Mouse (Mus musculus) midbrain, embryonic 12.5 days (tissue): Measurements from ENCODE around the gene A2ml1. TPM values are rescaled to one million over a fixed set of nuclear protein-coding genes. Genes with fewer than 3 reads are reported as not detected.

Experiments
- ATAC-seq: fragments of 200-750 bp; cut with Nextera tagmentation; 2 replicates; pipeline ENCODE4 v1.8.0; 2017; ENCODE audit warnings: low read depth, moderate TSS enrichment, moderate library complexity; ENCODE audit not compliant: low FRiP score
- H3K27ac ChIP-seq: fragments of 300-500 bp; sonication (generic); replicated peaks from 2 replicates; pipeline ENCODE4 v1.5.1; 2016; ENCODE audit warnings: mild to moderate bottlenecking
- H3K27me3 ChIP-seq: fragments of 300-500 bp; sonication (generic); 2 replicates; pipeline ENCODE4 v1.6.1; 2016; ENCODE audit warnings: mild to moderate bottlenecking
- H3K36me3 ChIP-seq: fragments of 300-500 bp; sonication (generic); 2 replicates; pipeline ENCODE4 v1.6.1; 2016
- H3K4me1 ChIP-seq: fragments of 300-500 bp; sonication (generic); 2 replicates; pipeline ENCODE4 v1.6.1; 2016
- H3K4me2 ChIP-seq: fragments of 300-500 bp; sonication (generic); replicated peaks from 2 replicates; pipeline ENCODE4 v1.6.1; 2016; ENCODE audit warnings: mild to moderate bottlenecking, moderate library complexity
- H3K4me3 ChIP-seq: fragments of 300-500 bp; sonication (generic); 2 replicates; pipeline ENCODE4 v1.5.1; 2016; ENCODE audit warnings: mild to moderate bottlenecking
- H3K9ac ChIP-seq: fragments of 300-500 bp; sonication (generic); replicated peaks from 2 replicates; pipeline ENCODE4 v1.6.1; 2016; ENCODE audit warnings: mild to moderate bottlenecking, moderate library complexity
- H3K9me3 ChIP-seq: fragments of 300-500 bp; sonication (generic); 2 replicates; pipeline ENCODE4 v1.6.1; 2016; ENCODE audit warnings: mild to moderate bottlenecking
- WGBS: fragments of 180-500 bp; shearing (Covaris S2); methylation state at CpG from one replicate; pipeline ENCODE4 v1.1.7; 2016; 5-methylcytosine and 5-hydroxymethylcytosine counted together
- polyA plus RNA-seq: library from polyadenylated mRNA; unstranded; fragments of >200 nt; fragmentation: Nextera tagmentation; extraction: Ambion mirVana; gene quantifications from 2 replicates; pipeline ENCODE4 v1.2.1, GENCODE M21; 2016

A2ml1 gene
- polyA plus RNA-seq, 1 experiment from 2014 or later = not detected

GRCm38 (mm10) chr6:128598256-128599047 lies 17.0 kb upstream of the A2ml1 start:
- Histone ChIP-seq H3K27me3 (no peaks in the 10 kb centered on the region), H3K4me2 (no peak overlapping the region), H3K36me3 (no peaks in the 10 kb centered on the region), H3K9ac (no peak overlapping the region), H3K27ac (no peak overlapping the region), H3K9me3 (no peaks in the 10 kb centered on the region), H3K4me1 (peaks cover 10% of the 10 kb centered on the region; the same call in 1 of the 2 replicates), H3K4me3 (no peak overlapping the region)
- 36% methylated on average over 2 of the region's 2 CpGs for WGBS
- no peak for ATAC-seq

GRCm38 (mm10) chr6:128597121-128597522 lies 15.7 kb upstream of the A2ml1 start:
- H3K4me3 ChIP-seq = no peak overlapping the region
- H3K4me1 ChIP-seq = peaks cover 5% of the 10 kb centered on the region; the same call in 1 of the 2 replicates
- no peak overlapping the region for H3K4me2 ChIP-seq
- no peak overlapping the region for H3K9ac ChIP-seq
- H3K36me3 ChIP-seq = no peaks in the 10 kb centered on the region
- no peaks in the 10 kb centered on the region for H3K27me3 ChIP-seq
- peak; percentile 74; the same call in 1 of the 2 replicates for ATAC-seq
- 39% methylated on average over 9 of the region's 9 CpGs for WGBS
- no peak overlapping the region for H3K27ac ChIP-seq
- H3K9me3 ChIP-seq = no peaks in the 10 kb centered on the region

GRCm38 (mm10) chr6:128594651-128595050 lies 13.2 kb upstream of the A2ml1 start:
- no peaks in the 10 kb centered on the region for H3K9me3 ChIP-seq
- no peak overlapping the region for H3K27ac ChIP-seq
- WGBS = 91% methylated on average over 9 of the region's 9 CpGs

DNA sequence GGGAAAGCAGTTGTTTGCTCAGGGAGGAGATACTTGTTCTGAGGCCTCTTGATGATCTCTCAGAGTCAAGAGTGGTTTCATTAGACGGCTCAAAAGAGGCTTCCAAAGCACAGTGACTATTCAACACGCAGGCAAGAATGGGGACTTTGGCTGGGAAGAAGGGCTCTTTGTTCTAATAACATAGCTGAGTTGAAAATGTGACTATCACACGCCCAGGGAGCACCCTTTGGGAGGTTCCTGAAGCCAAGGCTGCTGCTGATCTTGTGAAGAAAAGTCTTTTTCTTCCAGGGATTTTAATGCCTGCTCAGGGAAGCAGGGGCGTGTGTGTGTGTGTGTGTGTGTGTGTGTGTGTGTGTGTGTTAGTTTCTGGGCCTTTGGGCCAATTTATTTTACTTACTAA lies 8.0 kb upstream of the A2ml1 start:
- Histone ChIP-seq H3K4me2 (no peak overlapping the region), H3K27me3 (no peaks in the 10 kb centered on the region), H3K4me3 (no peak overlapping the region), H3K9me3 (no peaks in the 10 kb centered on the region), H3K27ac (no peak overlapping the region), H3K4me1 (no peaks in the 10 kb centered on the region), H3K36me3 (no peaks in the 10 kb centered on the region), H3K9ac (no peak overlapping the region)
- ATAC-seq = no peak
- 49% methylated on average over 4 of the region's 4 CpGs for WGBS

More at GRCm38 (mm10) chr6:128594651-128595050, 13.2 kb upstream of the A2ml1 start:
- H3K4me3 ChIP-seq = no peak overlapping the region
- no peaks in the 10 kb centered on the region for H3K36me3 ChIP-seq
- H3K4me1 ChIP-seq = peaks cover 3% of the 10 kb centered on the region; the same call in 1 of the 2 replicates
- no peak for ATAC-seq
- H3K4me2 ChIP-seq = no peak overlapping the region
- no peaks in the 10 kb centered on the region for H3K27me3 ChIP-seq
- H3K9ac ChIP-seq = no peak overlapping the region

- 91% methylated on average over 6 of the region's 6 CpGs for WGBS
- no peaks in the 10 kb centered on the region for H3K27me3 ChIP-seq
- ATAC-seq = no peak
- H3K27ac ChIP-seq = no peak overlapping the region
- H3K9me3 ChIP-seq = no peaks in the 10 kb centered on the region
- H3K4me2 ChIP-seq = no peak overlapping the region
- H3K4me3 ChIP-seq = no peak overlapping the region
- H3K9ac ChIP-seq = no peak overlapping the region
- H3K36me3 ChIP-seq = no peaks in the 10 kb centered on the region
- no peaks in the 10 kb centered on the region for H3K4me1 ChIP-seq
Measured at GRCm38 (mm10) chr6:128587619-128588018, 6.2 kb upstream of the A2ml1 start.

- Histone ChIP-seq H3K4me2 (no peak overlapping the region), H3K4me1 (no peaks in the 10 kb centered on the region), H3K27me3 (no peaks in the 10 kb centered on the region), H3K4me3 (no peak overlapping the region), H3K9me3 (no peaks in the 10 kb centered on the region), H3K27ac (no peak overlapping the region), H3K36me3 (no peaks in the 10 kb centered on the region), H3K9ac (no peak overlapping the region)
- 76% methylated on average over 11 of the region's 11 CpGs for WGBS
- ATAC-seq = no peak
Measured at GRCm38 (mm10) chr6:128585642-128586245, 4.3 kb upstream of the A2ml1 start.

DNA sequence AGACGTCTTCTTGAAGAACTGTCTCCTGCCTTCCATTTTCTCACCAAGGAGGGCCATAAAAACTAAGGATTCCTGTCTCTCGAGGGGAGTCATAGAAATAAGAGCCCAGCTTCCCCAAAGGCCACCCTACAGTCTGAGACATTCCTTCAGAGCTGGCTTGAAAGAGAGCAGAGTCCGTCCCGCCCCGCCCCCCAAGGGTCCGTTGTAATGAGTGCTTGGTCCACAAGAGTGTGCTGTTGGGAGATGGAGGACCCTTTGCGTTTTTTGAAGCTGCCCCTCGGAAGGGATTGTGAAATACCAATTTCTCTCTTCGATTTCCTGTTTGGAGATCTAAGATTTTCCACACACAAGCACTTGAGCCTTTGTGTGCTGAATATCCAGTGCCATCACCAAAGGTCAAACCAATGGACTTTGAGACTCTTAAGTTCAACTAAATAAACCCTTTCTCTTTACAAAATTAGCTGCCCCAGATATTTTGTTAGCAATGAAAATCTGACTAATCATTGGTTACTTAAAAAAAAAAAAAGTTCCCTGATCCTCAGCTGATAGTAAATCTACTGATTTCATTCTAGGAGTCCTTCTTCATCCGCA lies 2.8 kb upstream of the A2ml1 start:
- no peak overlapping the region for H3K9ac ChIP-seq
- H3K9me3 ChIP-seq = no peaks in the 10 kb centered on the region
- ATAC-seq = no peak
- no peaks in the 10 kb centered on the region for H3K4me1 ChIP-seq
- WGBS = 26% methylated on average over 10 of the region's 10 CpGs
- no peaks in the 10 kb centered on the region for H3K27me3 ChIP-seq
- H3K4me3 ChIP-seq = no peak overlapping the region
- H3K36me3 ChIP-seq = no peaks in the 10 kb centered on the region
- no peak overlapping the region for H3K4me2 ChIP-seq
- H3K27ac ChIP-seq = no peak overlapping the region

- no peaks in the 10 kb centered on the region for H3K9me3 ChIP-seq
- WGBS = 88% methylated on average over 9 of the region's 9 CpGs
- H3K9ac ChIP-seq = no peak overlapping the region
- no peak overlapping the region for H3K4me2 ChIP-seq
- H3K36me3 ChIP-seq = no peaks in the 10 kb centered on the region
- H3K4me1 ChIP-seq = no peaks in the 10 kb centered on the region
- no peak for ATAC-seq
- H3K4me3 ChIP-seq = no peak overlapping the region
- H3K27me3 ChIP-seq = no peaks in the 10 kb centered on the region
- H3K27ac ChIP-seq = no peak overlapping the region
Measured at GRCm38 (mm10) chr6:128577301-128577700, 4.1 kb downstream of the A2ml1 start.

GRCm38 (mm10) chr6:128566589-128566988 lies 14.8 kb downstream of the A2ml1 start:
- Histone ChIP-seq H3K36me3 (no peaks in the 10 kb centered on the region), H3K27me3 (no peaks in the 10 kb centered on the region), H3K9ac (no peak overlapping the region), H3K4me2 (no peak overlapping the region), H3K4me1 (no peaks in the 10 kb centered on the region), H3K9me3 (no peaks in the 10 kb centered on the region), H3K4me3 (no peak overlapping the region), H3K27ac (no peak overlapping the region)
- ATAC-seq = no peak
- 94% methylated on average over 11 of the region's 11 CpGs for WGBS

DNA sequence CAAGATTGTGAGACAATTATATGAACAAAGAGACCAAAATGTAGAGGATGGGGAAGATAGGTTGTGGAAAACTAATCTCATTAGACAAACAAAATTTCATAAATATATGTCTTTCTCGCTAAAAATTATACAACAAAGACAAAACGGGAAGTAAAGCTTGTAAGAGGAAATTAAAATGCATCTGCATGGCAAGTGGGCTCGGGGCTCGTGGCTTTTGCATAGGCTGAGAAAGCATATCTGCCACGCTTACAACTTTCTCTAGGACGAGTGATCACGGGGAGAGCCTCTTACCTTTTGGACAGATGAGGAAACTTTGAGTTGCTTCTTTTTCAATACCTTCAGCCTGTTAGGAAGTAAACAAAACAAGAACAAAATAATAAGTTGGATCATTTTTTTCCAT lies 27.4 kb downstream of the A2ml1 start:
- Histone ChIP-seq H3K27ac (no peak overlapping the region), H3K9ac (no peak overlapping the region), H3K4me1 (no peaks in the 10 kb centered on the region), H3K36me3 (no peaks in the 10 kb centered on the region), H3K4me2 (no peak overlapping the region), H3K27me3 (no peaks in the 10 kb centered on the region), H3K9me3 (no peaks in the 10 kb centered on the region), H3K4me3 (no peak overlapping the region)
- ATAC-seq = no peak
- WGBS = 90% methylated on average over 7 of the region's 7 CpGs

DNA sequence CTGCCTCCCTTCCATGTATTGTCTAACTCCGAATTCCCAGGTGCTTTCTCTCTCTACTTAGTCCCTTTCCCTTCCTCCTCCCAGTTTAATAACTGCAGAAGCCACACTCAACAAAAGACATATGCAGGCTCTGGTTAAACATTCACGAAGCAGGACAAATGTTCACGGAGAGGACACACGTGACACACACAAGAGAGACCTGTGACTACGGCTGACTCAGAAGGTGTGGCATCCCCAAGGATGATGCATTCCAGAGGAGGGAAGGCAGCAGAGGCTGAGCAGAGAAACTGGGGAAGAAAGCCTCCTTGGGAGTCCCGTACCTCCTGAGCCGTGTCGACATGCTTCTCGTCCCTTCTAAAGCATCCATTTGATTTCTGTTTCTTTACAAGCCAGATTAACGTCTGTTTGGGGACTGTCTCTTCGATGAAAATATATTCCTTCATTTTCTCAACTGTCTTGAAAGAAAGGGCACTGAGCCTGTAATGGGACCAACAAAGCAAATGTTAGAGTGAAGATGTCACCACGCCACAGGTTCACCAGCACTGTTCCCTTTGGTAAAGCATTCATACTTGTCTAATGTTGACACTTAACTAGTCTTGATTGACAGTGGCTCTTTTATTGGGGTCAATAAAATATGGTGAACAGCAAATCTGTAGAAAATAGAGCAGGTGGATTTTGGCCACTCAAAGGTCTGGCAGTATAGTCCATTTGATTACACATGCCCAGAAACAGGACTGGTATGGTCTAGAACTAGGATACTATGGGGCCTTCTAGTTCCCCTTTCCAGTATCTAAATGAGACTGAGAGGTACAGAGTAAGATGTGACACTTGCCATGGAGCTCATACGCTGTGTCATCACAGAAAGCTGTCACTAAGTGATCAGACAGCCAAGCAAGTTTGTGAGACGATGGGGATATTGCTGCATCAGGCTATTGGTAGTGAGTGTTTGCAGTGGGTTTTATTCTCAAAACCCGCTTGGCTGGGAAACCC lies 31.6 kb downstream of the A2ml1 start:
- H3K9me3 ChIP-seq = no peaks in the 10 kb centered on the region
- no peaks in the 10 kb centered on the region for H3K27me3 ChIP-seq
- no peak overlapping the region for H3K4me2 ChIP-seq
- H3K27ac ChIP-seq = no peak overlapping the region
- ATAC-seq = no peak
- 79% methylated on average over 15 of the region's 15 CpGs for WGBS
- H3K36me3 ChIP-seq = no peaks in the 10 kb centered on the region
- no peak overlapping the region for H3K4me3 ChIP-seq
- H3K4me1 ChIP-seq = no peaks in the 10 kb centered on the region
- no peak overlapping the region for H3K9ac ChIP-seq
